Mouse (Mus musculus) liver, adult (tissue): ENCODE results near the gene Tirap.

Source experiments
- GATA4 ChIP-seq: IDR thresholded peaks from 2 replicates; pipeline ENCODE4 v1.6.1; 2014; ENCODE audit warnings: mild to moderate bottlenecking, low read length; ENCODE audit not compliant: insufficient replicate concordance

Gene Tirap

DNA sequence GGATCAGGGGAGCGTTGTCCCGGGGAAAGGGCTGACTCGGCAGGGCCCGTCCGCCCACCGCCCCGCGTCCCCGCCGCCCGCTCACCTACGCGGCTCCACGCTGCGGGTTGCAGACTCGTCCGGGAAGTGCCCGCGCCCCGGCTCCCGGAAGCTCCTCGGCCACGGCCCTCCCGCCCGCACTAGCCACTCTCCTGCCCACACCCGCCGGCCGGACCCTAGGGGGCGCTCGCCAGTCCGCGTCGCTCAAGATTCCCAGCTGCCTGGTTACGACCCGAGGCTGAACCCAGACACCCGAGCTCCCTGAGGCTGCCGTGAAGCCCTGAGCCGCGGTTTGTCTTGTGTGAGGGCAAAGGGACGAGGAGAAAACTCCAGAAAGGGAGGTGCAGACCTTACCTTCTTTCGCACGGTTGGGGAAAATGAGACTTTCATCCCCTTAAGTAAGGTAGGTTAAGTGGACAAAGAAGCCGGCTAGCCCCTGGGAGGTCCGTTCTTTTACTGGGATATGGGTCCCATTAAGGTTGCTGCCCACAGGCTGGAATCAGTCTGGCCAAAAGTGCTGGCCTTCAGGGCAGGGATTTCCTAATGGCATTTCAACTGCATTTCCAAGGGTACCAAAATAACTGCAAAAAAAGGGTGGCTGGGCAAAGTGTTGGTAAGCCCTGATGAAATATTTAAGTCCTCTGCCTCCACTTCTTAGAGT is at the start of gene Tirap, which contains the start of gene Srpr:
Tirap (minus strand) TSS at position 520 of the 700 bp plus-strand sequence.
Srpr (plus strand) TSS at position 404 of the 700 bp plus-strand sequence.
- peak; percentile 45; the same call in 1 of the 2 replicates for TF ChIP-seq GATA4

GRCm38 (mm10) chr9:35249476-35249875 is 49.4 kb upstream of the Tirap start:
- TF ChIP-seq GATA4: no peak

GRCm38 (mm10) chr9:35247405-35247804 is 47.3 kb upstream of the Tirap start:
- no peak for TF ChIP-seq GATA4

- no peak for TF ChIP-seq GATA4
Observed at GRCm38 (mm10) chr9:35239734-35240133, 39.6 kb upstream of the Tirap start.

- TF ChIP-seq GATA4: no peak
Observed at GRCm38 (mm10) chr9:35238915-35239571, 39.0 kb upstream of the Tirap start.

DNA sequence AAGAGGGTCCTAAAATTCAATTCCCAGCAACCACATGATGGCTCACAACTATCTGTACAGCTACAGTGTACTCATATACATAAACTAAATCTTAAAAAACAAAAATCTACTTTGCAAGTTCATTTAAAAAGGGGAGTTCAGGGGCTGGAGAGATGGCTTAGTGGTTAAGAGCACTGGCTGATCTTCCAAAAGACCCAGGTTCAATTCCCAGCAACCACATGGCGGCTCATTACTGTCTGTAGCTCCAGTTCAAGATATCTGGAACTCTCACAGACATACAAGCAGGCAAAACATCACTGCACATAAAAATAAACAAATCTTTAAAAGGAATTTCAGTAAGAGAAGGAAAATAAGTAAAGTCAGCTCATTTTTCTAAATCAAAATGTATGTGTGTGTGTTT is 38.3 kb upstream of the Tirap start:
- TF ChIP-seq GATA4: no peak

DNA sequence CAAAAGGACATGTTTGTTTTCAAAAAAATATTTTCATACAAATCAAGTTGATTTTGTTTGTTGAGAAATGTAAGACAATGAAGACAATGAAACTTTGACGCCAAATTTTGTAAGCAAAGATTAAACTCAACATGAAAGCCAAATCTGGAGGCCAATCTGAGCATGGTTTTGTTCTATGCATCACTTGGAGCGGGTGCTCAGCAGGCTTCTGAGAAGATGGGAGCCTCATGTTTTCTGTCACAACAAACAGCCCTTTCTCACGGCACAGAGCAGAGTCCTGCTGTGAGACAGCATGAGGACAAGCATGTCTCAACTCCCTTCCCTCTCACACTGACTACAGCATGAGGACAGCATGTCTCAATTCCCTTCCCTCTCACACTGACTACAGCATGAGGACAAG is 35.9 kb upstream of the Tirap start:
- TF ChIP-seq GATA4: no peak

- no peak for TF ChIP-seq GATA4
Observed at GRCm38 (mm10) chr9:35228671-35229070, 28.6 kb upstream of the Tirap start.

DNA sequence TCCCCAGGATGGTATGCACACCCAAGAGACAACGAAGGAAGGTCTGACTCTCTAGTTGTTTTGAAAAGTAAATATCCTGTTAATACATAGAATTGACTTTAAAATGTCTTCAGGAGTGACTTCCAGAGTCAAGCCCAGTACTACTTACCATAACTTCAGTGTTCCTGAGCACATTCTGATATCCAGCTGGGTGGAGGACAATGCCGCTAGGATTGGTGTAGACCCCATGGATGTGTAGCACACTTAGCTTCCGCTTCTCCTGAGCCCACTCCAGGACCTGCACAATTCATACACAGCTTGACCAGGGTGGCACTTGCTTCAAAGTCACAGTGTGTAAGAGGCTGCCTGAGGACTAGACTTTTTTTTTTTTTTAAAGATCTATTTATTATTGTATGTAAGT is 23.4 kb upstream of the Tirap start:
- no peak for TF ChIP-seq GATA4

GRCm38 (mm10) chr9:35217963-35218362 is 17.9 kb upstream of the Tirap start:
- TF ChIP-seq GATA4: no peak

DNA sequence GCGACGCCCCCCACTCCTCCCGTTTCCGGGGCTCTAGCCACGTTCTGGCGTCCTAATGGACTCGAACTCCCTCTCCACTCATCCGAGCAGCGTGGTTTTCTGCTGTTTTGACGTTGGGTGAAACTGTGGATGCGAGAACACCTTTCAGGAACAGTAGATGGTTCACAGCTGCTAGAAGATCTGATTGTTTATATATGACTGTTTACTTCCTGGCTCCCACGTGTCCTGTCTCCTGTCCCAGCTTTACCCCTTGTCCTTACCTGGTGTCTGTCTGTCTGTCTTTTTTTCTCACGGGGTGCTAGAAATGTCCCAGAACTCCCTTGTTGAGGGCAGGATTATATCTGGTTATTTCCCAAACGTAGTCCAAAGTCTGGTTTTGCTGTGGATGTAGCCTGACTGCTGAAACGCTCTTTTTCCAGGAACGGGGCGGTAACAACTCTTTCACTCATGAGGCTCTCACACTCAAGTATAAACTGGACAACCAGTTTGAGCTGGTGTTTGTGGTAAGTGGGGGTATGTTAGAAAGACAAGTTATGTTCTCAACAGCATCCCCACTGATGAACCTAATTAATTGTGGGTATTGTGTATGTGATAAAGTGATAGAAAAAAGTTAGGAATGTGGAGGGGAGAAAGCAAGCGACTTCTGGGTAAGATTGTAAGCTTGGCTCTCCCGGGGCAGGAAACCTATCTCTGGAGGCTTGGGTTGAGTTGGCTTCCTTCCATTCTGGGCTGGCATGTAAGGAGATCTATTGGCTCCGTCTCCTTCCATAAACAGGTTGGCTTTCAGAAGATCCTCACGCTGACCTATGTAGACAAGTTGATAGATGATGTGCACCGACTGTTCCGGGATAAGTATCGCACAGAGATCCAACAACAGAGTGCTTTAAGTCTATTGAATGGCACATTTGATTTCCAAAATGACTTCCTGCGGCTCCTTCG is 11.8 kb upstream of the Tirap start:
- no peak for TF ChIP-seq GATA4

DNA sequence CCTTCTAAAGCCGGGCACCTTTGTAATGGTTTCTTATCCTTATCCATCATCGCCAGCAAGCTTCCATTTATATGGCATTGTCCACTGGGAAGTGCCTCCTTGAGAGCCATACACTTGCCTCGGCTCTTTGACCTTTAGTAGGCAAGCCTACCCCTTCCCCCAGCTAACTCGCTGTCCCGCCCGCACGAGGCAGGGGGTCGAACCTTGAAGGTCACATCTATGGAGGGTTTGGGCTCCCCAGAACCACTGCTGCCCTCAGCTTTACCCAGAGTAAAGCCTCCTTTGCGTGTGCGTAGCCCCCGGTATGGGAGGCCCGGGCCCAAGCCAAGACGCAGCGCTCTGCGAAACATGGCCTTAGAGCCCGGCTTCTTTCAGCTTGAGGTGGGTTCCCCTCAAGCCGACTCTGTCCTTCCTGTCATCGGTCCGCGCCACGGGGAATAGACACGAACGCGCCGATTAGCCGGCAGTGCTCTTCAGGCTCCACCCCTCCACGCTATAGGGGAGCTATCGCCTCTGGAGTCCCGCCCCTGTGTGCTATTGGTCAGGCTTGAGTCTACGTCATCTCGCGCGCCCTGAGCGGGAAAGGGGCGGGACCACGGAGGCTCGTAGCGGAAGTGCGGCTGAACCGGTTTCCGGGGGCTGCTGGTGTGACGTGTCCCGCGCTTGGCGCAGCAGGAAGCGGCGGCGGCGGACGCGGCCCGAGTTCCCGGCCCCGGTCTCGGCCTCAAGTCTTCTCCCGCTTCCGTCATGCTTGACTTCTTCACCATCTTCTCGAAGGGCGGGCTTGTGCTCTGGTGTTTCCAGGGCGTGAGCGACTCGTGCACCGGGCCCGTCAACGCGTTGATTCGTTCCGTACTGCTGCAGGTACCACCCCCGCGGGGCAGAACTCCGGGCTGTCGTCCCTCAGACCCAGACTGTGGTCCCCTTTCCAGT is 10.7 kb upstream of the Tirap start, which contains the start of gene Foxred1:
Foxred1 (minus strand) TSS at position 514 of the 933 bp plus-strand sequence.
- peak; percentile 85; the same call in 1 of the 2 replicates for TF ChIP-seq GATA4

DNA sequence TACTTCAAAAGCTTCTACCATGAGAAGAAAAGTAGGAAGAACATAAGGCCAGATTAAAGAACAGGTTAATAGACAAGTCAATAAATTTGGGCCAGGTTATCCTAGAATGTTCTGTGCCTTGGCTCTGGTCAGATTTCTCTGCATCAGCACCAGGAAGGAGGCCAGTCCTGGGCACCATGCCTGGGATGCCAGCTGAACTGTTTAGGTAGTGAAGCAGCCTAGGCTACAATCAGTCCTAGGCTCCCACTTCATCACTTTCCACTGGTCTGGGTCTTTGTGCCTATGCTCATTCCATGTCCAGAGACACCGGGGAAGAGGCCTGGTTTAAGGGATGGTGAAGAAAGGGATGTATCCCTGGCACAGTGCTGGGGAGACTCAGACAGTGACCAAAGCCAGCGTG is 4.3 kb upstream of the Tirap start:
- no peak for TF ChIP-seq GATA4

GRCm38 (mm10) chr9:35203536-35203935 is 3.4 kb upstream of the Tirap start:
- peak; percentile 52; the same call in 1 of the 2 replicates for TF ChIP-seq GATA4
